Comparison of ENCODE assay signal across 11 mouse cellular contexts in the genomic region with DNA sequence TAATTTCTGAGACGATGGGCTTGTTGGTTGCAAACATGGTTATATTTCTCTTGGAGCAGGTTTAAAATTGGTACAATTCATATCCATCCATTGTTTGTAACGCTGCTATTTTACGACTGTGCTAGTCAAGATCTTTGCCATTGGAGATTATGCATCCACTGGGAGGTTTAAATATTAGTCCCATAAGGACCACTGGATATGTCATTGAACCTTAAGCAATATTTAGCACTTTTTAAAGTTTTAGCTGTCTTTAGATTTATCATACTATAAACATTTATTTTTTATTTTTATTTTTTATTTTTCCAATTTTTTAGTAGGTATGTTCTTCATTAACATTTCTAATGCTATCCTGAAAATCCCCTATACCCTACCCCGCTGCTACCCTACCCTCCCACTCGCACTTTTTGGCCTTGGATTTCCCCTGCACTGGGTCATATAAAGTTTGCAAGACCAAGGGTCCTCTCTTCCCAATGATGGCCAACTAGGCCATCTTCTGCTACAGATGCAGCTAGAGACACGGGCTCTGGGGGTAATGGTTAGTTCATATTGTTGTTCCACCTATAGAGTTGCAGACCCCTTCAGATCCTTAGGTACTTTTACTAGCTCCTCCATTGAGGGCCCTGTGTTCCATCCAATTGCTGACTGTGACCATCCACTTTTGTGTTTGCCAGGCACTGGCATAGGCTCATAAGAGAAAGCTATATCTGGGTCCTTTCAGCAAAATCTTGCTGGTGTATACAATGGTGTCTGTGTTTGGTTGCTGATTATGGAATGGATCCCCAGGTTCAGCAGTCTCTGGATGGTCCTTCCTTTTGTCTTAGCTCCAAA. TPM values are rescaled to one million over a fixed set of nuclear protein-coding genes. Genes with fewer than 3 reads are reported as not detected.
DNase-seq lines count a peak whose midpoint lies in the region; ATAC-seq and TF ChIP-seq lines count a peak whose summit lies in the region.
"Not testable (repeated sequence)": the region's sequence is repeated elsewhere in the genome, so short reads cannot be mapped to it uniquely, and the experiment has no call there.
"Had no signal": no experiment of that assay in that cellular context is flagged by ENCODE, and none has a peak within 500 bp of the region (broad histone marks: within the 10 kb centered on the region; RNA-seq: fewer than 3 reads in every experiment).

No protein-coding gene starts in this region.

- peak; percentile 75 for ATAC-seq in forebrain, embryonic 12.5 days (ENCODE audit: low FRiP score)
- peak; percentile 54 for ATAC-seq in heart, embryonic 13.5 days (ENCODE audit: extremely low read depth, insufficient number of reproducible peaks, low FRiP score, low TSS enrichment)
- ATAC-seq in inflammation-experienced regulatory T-cells, adult 6 months = peak; percentile 35
- peak; percentile 38; the same call in 1 of the 2 replicates for ATAC-seq in liver, postnatal 0 days
- ATAC-seq in midbrain, embryonic 14.5 days (ENCODE audit: low FRiP score, low TSS enrichment) = peak; percentile 72
- ATAC-seq in stomach, embryonic 16.5 days (ENCODE audit: insufficient read depth, low FRiP score) = peak; percentile 65

- H3K4me2 ChIP-seq in forebrain, embryonic 12.5 days; heart, embryonic 13.5 days; liver, postnatal 0 days (ENCODE audit: low read depth, low read length); midbrain, embryonic 14.5 days (ENCODE audit: low read length); stomach, embryonic 16.5 days (ENCODE audit: low read depth, low read length): not testable (repeated sequence)

- H3K27me3 ChIP-seq in forebrain, embryonic 12.5 days; heart, embryonic 13.5 days (replicated peaks); limb, embryonic 10.5 days (ENCODE audit: low read depth, poor library complexity, severe bottlenecking); liver, postnatal 0 days (ENCODE audit: insufficient read depth, low read length); midbrain, embryonic 14.5 days (ENCODE audit: control insufficient read depth, insufficient read depth, low read length); stomach, embryonic 16.5 days (ENCODE audit: control insufficient read depth, insufficient read depth, low read length): not testable (repeated sequence)

- H3K4me3 ChIP-seq in forebrain, embryonic 12.5 days (replicated peaks); heart, embryonic 13.5 days; limb, embryonic 10.5 days; liver, postnatal 0 days (ENCODE audit: low read depth, low read length); midbrain, embryonic 14.5 days (replicated peaks; ENCODE audit: low read depth, low read length); stomach, embryonic 16.5 days (replicated peaks; ENCODE audit: low read length): not testable (repeated sequence)

- peak; percentile 7 for DNase-seq in adrenal gland, postnatal 14 days
- peak; percentile 37 for DNase-seq in limb, embryonic 10.5 days (ENCODE audit: low spot score)
- not testable (repeated sequence) for DNase-seq in liver, postnatal 0 days; midbrain, embryonic 14.5 days

- not testable (repeated sequence) for TF ChIP-seq EP300 in liver, postnatal 0 days (IDR thresholded peaks at IDR 0.05; ENCODE audit: low read depth)

- H3K9me3 ChIP-seq in forebrain, embryonic 12.5 days = peaks cover 59% of the 10 kb centered on the region
- peaks cover 70% of the 10 kb centered on the region for H3K9me3 ChIP-seq in heart, embryonic 13.5 days
- peaks cover 56% of the 10 kb centered on the region for H3K9me3 ChIP-seq in limb, embryonic 10.5 days (replicated peaks)
- peaks cover 45% of the 10 kb centered on the region for H3K9me3 ChIP-seq in liver, postnatal 0 days (ENCODE audit: low read length)
- peaks cover 63% of the 10 kb centered on the region for H3K9me3 ChIP-seq in midbrain, embryonic 14.5 days (ENCODE audit: control insufficient read depth, low read length)
- H3K9me3 ChIP-seq in stomach, embryonic 16.5 days (replicated peaks; ENCODE audit: control insufficient read depth, low read length) = peaks cover 45% of the 10 kb centered on the region

- not testable (repeated sequence) for H3K27ac ChIP-seq in forebrain, embryonic 12.5 days; heart, embryonic 13.5 days (replicated peaks); limb, embryonic 10.5 days; liver, postnatal 0 days (ENCODE audit: low read depth); midbrain, embryonic 14.5 days (replicated peaks; ENCODE audit: low read depth, low read length); stomach, embryonic 16.5 days (ENCODE audit: low read length)

- WGBS in forebrain, embryonic 12.5 days = 69% methylated on average over 6 of the region's 6 CpGs
- WGBS in heart, embryonic 13.5 days = 55% methylated on average over 6 of the region's 6 CpGs
- 69% methylated on average over 6 of the region's 6 CpGs for WGBS in limb, embryonic 10.5 days
- 56% methylated on average over 6 of the region's 6 CpGs for WGBS in liver, postnatal 0 days (ENCODE audit: insufficient replicate concordance)
- WGBS in midbrain, embryonic 14.5 days = 67% methylated on average over 6 of the region's 6 CpGs
- 62% methylated on average over 6 of the region's 6 CpGs for WGBS in stomach, embryonic 16.5 days

- not testable (repeated sequence) for H3K9ac ChIP-seq in forebrain, embryonic 12.5 days; heart, embryonic 13.5 days; liver, postnatal 0 days (replicated peaks); midbrain, embryonic 14.5 days (replicated peaks; ENCODE audit: low read length); stomach, embryonic 16.5 days (ENCODE audit: low read length)

- H3K4me1 ChIP-seq in forebrain, embryonic 12.5 days; heart, embryonic 13.5 days; limb, embryonic 10.5 days; liver, postnatal 0 days (ENCODE audit: insufficient read depth); midbrain, embryonic 14.5 days (ENCODE audit: control insufficient read depth, insufficient read depth, low read length); stomach, embryonic 16.5 days (ENCODE audit: control insufficient read depth, insufficient read depth, low read length): not testable (repeated sequence)

- TF ChIP-seq CTCF in liver, postnatal 0 days (IDR thresholded peaks at IDR 0.05; ENCODE audit: low read depth) = not testable (repeated sequence)

- not testable (repeated sequence) for H3K36me3 ChIP-seq in forebrain, embryonic 12.5 days (replicated peaks); heart, embryonic 13.5 days; limb, embryonic 10.5 days; liver, postnatal 0 days (replicated peaks; ENCODE audit: insufficient read depth, low read length); midbrain, embryonic 14.5 days (ENCODE audit: control insufficient read depth, insufficient read depth, low read length); stomach, embryonic 16.5 days (ENCODE audit: control insufficient read depth, insufficient read depth, low read length)

RNA-seq across cellular contexts. Expression of a gene that starts 24.5 kb away (rescaled TPM):
- not detected in 2 replicates for total RNA-seq in adrenal gland, postnatal 14 days (2021)
- not detected in 2 replicates for polyA plus RNA-seq in forebrain, embryonic 12.5 days (2016; fragmentation: Nextera tagmentation; extraction: Ambion mirVana)
- polyA plus RNA-seq in heart, embryonic 13.5 days (2015; fragmentation: Nextera tagmentation; extraction: Ambion mirVana) = 0.17 TPM in 1 of 2 replicates, not detected in the other
- polyA plus RNA-seq in inflammation-experienced regulatory T-cells, adult 6 months (2017; shearing (Covaris generic)) = not detected
- polyA plus RNA-seq in limb, embryonic 10.5 days (2016; fragmentation: Nextera tagmentation; extraction: Ambion mirVana) = 0.15 TPM in 1 of 2 replicates, not detected in the other
- polyA plus RNA-seq in liver, postnatal 0 days (2015; fragmentation: Nextera tagmentation; extraction: Ambion mirVana) = not detected in 2 replicates
- polyA plus RNA-seq in midbrain, embryonic 14.5 days (2014; fragmentation: Nextera tagmentation; extraction: Ambion mirVana) = 0.22 TPM in 1 of 2 replicates, not detected in the other
- polyA plus RNA-seq in stomach, embryonic 16.5 days (2015; fragmentation: Nextera tagmentation; extraction: Ambion mirVana) = not detected in 2 replicates
- total RNA-seq: layer of hippocampus, postnatal 14 days; left cerebral cortex, postnatal 4 days had no signal

RNA-seq across cellular contexts. Expression of a gene that starts 31.1 kb away (rescaled TPM):
- total RNA-seq in adrenal gland, postnatal 14 days (2021) = 0.19 TPM in 1 of 2 replicates, not detected in the other
- polyA plus RNA-seq in forebrain, embryonic 12.5 days (2016; fragmentation: Nextera tagmentation; extraction: Ambion mirVana) = 0.19 TPM in 1 of 2 replicates, not detected in the other
- polyA plus RNA-seq in heart, embryonic 13.5 days (2015; fragmentation: Nextera tagmentation; extraction: Ambion mirVana) = not detected in 2 replicates
- 1 to 10 TPM in 1 of 3 experiments, under 1 TPM in 2; 0.54 to 1.0 (median 0.65) TPM for polyA plus RNA-seq in inflammation-experienced regulatory T-cells, adult 6 months (2017; shearing (Covaris generic))
- 0.11 and 0.16 TPM in 2 replicates for polyA plus RNA-seq in limb, embryonic 10.5 days (2016; fragmentation: Nextera tagmentation; extraction: Ambion mirVana)
- polyA plus RNA-seq in liver, postnatal 0 days (2015; fragmentation: Nextera tagmentation; extraction: Ambion mirVana) = 0.08 TPM in 1 of 2 replicates, not detected in the other
- polyA plus RNA-seq in midbrain, embryonic 14.5 days (2014; fragmentation: Nextera tagmentation; extraction: Ambion mirVana) = 0.15 TPM in 1 of 2 replicates, not detected in the other
- 0.18 TPM in 1 of 2 replicates, not detected in the other for polyA plus RNA-seq in stomach, embryonic 16.5 days (2015; fragmentation: Nextera tagmentation; extraction: Ambion mirVana)
- total RNA-seq: heart, postnatal 10 days had no signal
